10 mouse cellular contexts compared by ENCODE assay signal in the genomic region with DNA sequence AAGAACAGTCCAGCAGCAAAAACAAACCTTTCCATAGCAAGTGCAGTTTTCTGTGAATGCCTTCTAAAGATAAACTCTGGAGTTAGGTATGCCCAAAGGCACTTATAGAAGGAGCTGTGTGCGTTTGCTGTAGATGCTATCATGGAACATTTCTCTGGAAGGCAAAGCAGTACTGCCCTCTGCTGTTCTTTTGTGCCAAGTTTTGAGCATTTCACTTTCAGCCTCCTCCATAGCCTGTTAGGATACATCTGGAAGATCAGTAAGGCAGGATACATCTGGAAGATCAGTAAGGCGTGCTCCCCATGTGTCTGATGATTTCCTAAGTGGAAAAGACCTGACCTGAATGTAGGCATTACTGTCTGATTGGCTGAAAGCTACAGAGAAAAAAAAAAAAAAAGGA. TPM values are rescaled to one million over a fixed set of nuclear protein-coding genes. Genes with fewer than 3 reads are reported as not detected.
DNase-seq lines count a peak whose midpoint lies in the region; ATAC-seq and TF ChIP-seq lines count a peak whose summit lies in the region.
"Had no signal": no experiment of that assay in that cellular context is flagged by ENCODE, and none has a peak within 500 bp of the region (broad histone marks: within the 10 kb centered on the region; RNA-seq: fewer than 3 reads in every experiment).

No protein-coding gene starts in this region.

- 19% methylated on average over 2 of the region's 2 CpGs for WGBS in cerebellum, adult 2 months
- 31% methylated on average over 2 of the region's 2 CpGs for WGBS in midbrain, embryonic 11.5 days
- WGBS in midbrain, embryonic 16.5 days = 22% methylated on average over 2 of the region's 2 CpGs

- no peak overlapping the region for H3K9ac ChIP-seq in midbrain, embryonic 11.5 days (ENCODE audit: low read length)
- no peak overlapping the region for H3K9ac ChIP-seq in midbrain, embryonic 16.5 days (ENCODE audit: low read depth, low read length)
- H3K9ac ChIP-seq: neural tube, embryonic 13.5 days had no signal

- peak in 1 of 2 experiments; percentile 5 for DNase-seq in cerebellum, adult 2 months
- DNase-seq in cerebellum, adult 18-20 months = no peak
- DNase-seq in midbrain, embryonic 11.5 days (ENCODE audit: low spot score, missing footprints) = peak; percentile 84
- peak; percentile 81 for DNase-seq in brain, adult 2 months (ENCODE audit: low read depth, low spot score)
- peak; percentile 63 for DNase-seq in induced T-regulatory cell, adult 2 months (ENCODE audit: low read depth)
- peak; percentile 75 for DNase-seq in retina, embryonic 14.5 days (ENCODE audit: low spot score)
- no peak for DNase-seq in MN1 (ENCODE audit: low spot score)

- no peaks in the 10 kb centered on the region for H3K36me3 ChIP-seq in midbrain, embryonic 11.5 days (ENCODE audit: control insufficient read depth, insufficient read depth, low read length)
- H3K36me3 ChIP-seq in midbrain, embryonic 16.5 days (ENCODE audit: control insufficient read depth, insufficient read depth, low read length) = no peaks in the 10 kb centered on the region
- H3K36me3 ChIP-seq: neural tube, embryonic 13.5 days had no signal

- TF ChIP-seq CTCF in cerebellum, adult 2 months (IDR thresholded peaks at IDR 0.05; ENCODE audit: borderline replicate concordance, insufficient read depth, low read depth, low read length) = peak; percentile 32; the same call in 1 of the 2 replicates

- no peaks in the 10 kb centered on the region for H3K27me3 ChIP-seq in cerebellum, adult 2 months (ENCODE audit: control insufficient read depth, insufficient read depth, low read length)
- no peaks in the 10 kb centered on the region for H3K27me3 ChIP-seq in midbrain, embryonic 11.5 days (ENCODE audit: control insufficient read depth, insufficient read depth, low read length)
- H3K27me3 ChIP-seq in midbrain, embryonic 16.5 days (ENCODE audit: control insufficient read depth, insufficient read depth, low read depth, low read length) = no peaks in the 10 kb centered on the region
- H3K27me3 ChIP-seq: neural tube, embryonic 13.5 days had no signal

- no peak overlapping the region for H3K4me3 ChIP-seq in cerebellum, adult 2 months (replicated peaks; ENCODE audit: insufficient read depth, low read depth, low read length)
- H3K4me3 ChIP-seq in midbrain, embryonic 11.5 days (ENCODE audit: low read depth, low read length) = no peak overlapping the region
- no peak overlapping the region for H3K4me3 ChIP-seq in midbrain, embryonic 16.5 days (ENCODE audit: low read depth, low read length)
- H3K4me3 ChIP-seq: neural tube, embryonic 13.5 days had no signal

- no peak overlapping the region for H3K27ac ChIP-seq in cerebellum, adult 2 months (ENCODE audit: insufficient read depth, low read length)
- no peak overlapping the region for H3K27ac ChIP-seq in midbrain, embryonic 11.5 days (ENCODE audit: low read depth, low read length)
- no peak overlapping the region for H3K27ac ChIP-seq in midbrain, embryonic 16.5 days (ENCODE audit: low read length)
- H3K27ac ChIP-seq: neural tube, embryonic 13.5 days had no signal

- no peak for TF ChIP-seq POLR2A in cerebellum, adult 2 months (IDR thresholded peaks at IDR 0.05; ENCODE audit: borderline replicate concordance, insufficient read depth, low read length)

- H3K9me3 ChIP-seq in midbrain, embryonic 11.5 days (ENCODE audit: control insufficient read depth, low read length) = no peaks in the 10 kb centered on the region
- H3K9me3 ChIP-seq in midbrain, embryonic 16.5 days (replicated peaks; ENCODE audit: control insufficient read depth, low read length, poor library complexity, severe bottlenecking) = no peaks in the 10 kb centered on the region
- H3K9me3 ChIP-seq: neural tube, embryonic 13.5 days had no signal

- no peak overlapping the region for H3K4me2 ChIP-seq in midbrain, embryonic 11.5 days
- H3K4me2 ChIP-seq in midbrain, embryonic 16.5 days (ENCODE audit: low read length) = no peak overlapping the region
- H3K4me2 ChIP-seq: neural tube, embryonic 13.5 days had no signal

- no peaks in the 10 kb centered on the region for H3K4me1 ChIP-seq in cerebellum, adult 2 months (ENCODE audit: control insufficient read depth, insufficient read depth, low read length)
- no peaks in the 10 kb centered on the region for H3K4me1 ChIP-seq in midbrain, embryonic 11.5 days (ENCODE audit: control insufficient read depth, insufficient read depth, low read length)
- no peaks in the 10 kb centered on the region for H3K4me1 ChIP-seq in midbrain, embryonic 16.5 days (ENCODE audit: control insufficient read depth, insufficient read depth, low read length)
- H3K4me1 ChIP-seq: neural tube, embryonic 13.5 days had no signal

- no peak for ATAC-seq in midbrain, embryonic 11.5 days (ENCODE audit: low FRiP score)
- no peak for ATAC-seq in midbrain, embryonic 16.5 days

RNA-seq across cellular contexts. Expression of a gene that starts 11.5 kb away (rescaled TPM):
- 0.05 and 0.06 TPM in 2 replicates for polyA plus RNA-seq in cerebellum, adult 2 months (2012; rRNA removed)
- polyA plus RNA-seq in midbrain, embryonic 11.5 days (2014; fragmentation: Nextera tagmentation; extraction: Ambion mirVana) = not detected in 2 replicates
- 0.17 and 0.26 TPM in 2 replicates for polyA plus RNA-seq in midbrain, embryonic 16.5 days (2015; fragmentation: Nextera tagmentation; extraction: Ambion mirVana)

RNA-seq across cellular contexts. Expression of a gene that starts 16.8 kb away (rescaled TPM):
- 0.21 TPM in 1 of 2 replicates, not detected in the other for polyA plus RNA-seq in cerebellum, adult 2 months (2012; rRNA removed)
- polyA plus RNA-seq in midbrain, embryonic 11.5 days (2014; fragmentation: Nextera tagmentation; extraction: Ambion mirVana) = not detected in 2 replicates
- polyA plus RNA-seq in midbrain, embryonic 16.5 days (2015; fragmentation: Nextera tagmentation; extraction: Ambion mirVana) = not detected in 2 replicates
- polyA plus RNA-seq: heart, embryonic 16.5 days; neural tube, embryonic 13.5 days had no signal

RNA-seq across cellular contexts. Expression of a gene that starts 38.3 kb away (rescaled TPM):
- 50.6 and 56.9 TPM in 2 replicates for polyA plus RNA-seq in cerebellum, adult 2 months (2012; rRNA removed)
- polyA plus RNA-seq in midbrain, embryonic 11.5 days (2014; fragmentation: Nextera tagmentation; extraction: Ambion mirVana) = 2.3 and 3.2 TPM in 2 replicates
- 2.2 and 3.1 TPM in 2 replicates for polyA plus RNA-seq in midbrain, embryonic 16.5 days (2015; fragmentation: Nextera tagmentation; extraction: Ambion mirVana)

Comparison
In these comparisons a context has a peak if more than half of its experiments do, and no peak if none do; other contexts are left out.
1. DNase-seq: peak in midbrain, embryonic 11.5 days (single experiment), brain, adult 2 months (single experiment), induced T-regulatory cell, adult 2 months (single experiment) and retina, embryonic 14.5 days (single experiment); none in cerebellum, adult 18-20 months (0 of 2) and MN1 (single experiment).
2. RNA of a gene that starts 38.3 kb away (polyA plus RNA-seq): 50.6 to 56.9 TPM in cerebellum, adult 2 months; 2.2 to 3.1 TPM in midbrain, embryonic 16.5 days and 2.3 to 3.2 TPM in midbrain, embryonic 11.5 days; every median in the first group is over 10 times any median in the second.